Mouse (Mus musculus) C2C12 (cell line): ENCODE measurements at regions not wholly inside any gene's neighbourhood (a gene's known extent, or its start where the extent isn't known, plus 50 kb on each side); places are given as distances from the start of the nearest gene placed in this dataset.
A peak's percentile ranks its signal among the peaks of the same experiment; 100 is the strongest.
"Not testable (repeated sequence)": the region's sequence is repeated elsewhere in the genome, so short reads cannot be mapped to it uniquely, and the experiment has no call there.

Experiments used
- H3K27me3 ChIP-seq: one replicate; pipeline ENCODE4 v1.6.1; 2011; ENCODE audit not compliant: control insufficient read depth, insufficient read depth, insufficient read length
- H3K36me3 ChIP-seq: one replicate; pipeline ENCODE4 v1.6.1; 2011; ENCODE audit not compliant: control insufficient read depth, insufficient read depth
- H3K4me3 ChIP-seq: one replicate; pipeline ENCODE4 v1.5.1; 2011; ENCODE audit warnings: mild to moderate bottlenecking, control low read depth; ENCODE audit not compliant: poor library complexity, insufficient read depth, severe bottlenecking
- H3K79me2 ChIP-seq: one replicate; pipeline ENCODE4 v1.6.1; 2011; ENCODE audit not compliant: control insufficient read depth, insufficient read depth
- H3K79me3 ChIP-seq: one replicate; pipeline ENCODE4 v1.6.1; 2011; ENCODE audit warnings: low read depth, control low read depth
- H3ac ChIP-seq: one replicate; pipeline ENCODE3; 2011; ENCODE audit warnings: low read depth; ENCODE audit not compliant: control insufficient read depth, insufficient read length
- CEBPB ChIP-seq: IDR thresholded peaks from one replicate; pipeline ENCODE4 v1.6.1; 2011; ENCODE audit warnings: low read depth, mild to moderate bottlenecking, control low read depth, moderate library complexity
- CTCF ChIP-seq: IDR thresholded peaks from one replicate; pipeline ENCODE4 v1.5.1; 2011; ENCODE audit not compliant: control insufficient read depth, insufficient read depth, insufficient read length
- FOSL1 ChIP-seq: IDR thresholded peaks from one replicate; pipeline ENCODE4 v1.8.0; 2011; ENCODE audit warnings: mild to moderate bottlenecking, low read length; ENCODE audit not compliant: poor library complexity, insufficient read depth, severe bottlenecking
- MAX ChIP-seq: IDR thresholded peaks from one replicate; pipeline ENCODE4 v1.6.1; 2011; ENCODE audit warnings: mild to moderate bottlenecking, control low read depth
- MYOD1 ChIP-seq: IDR thresholded peaks from one replicate; pipeline ENCODE4 v1.6.1; 2011; ENCODE audit warnings: low read depth; ENCODE audit not compliant: control insufficient read depth, insufficient read length
- MYOG ChIP-seq: IDR thresholded peaks from one replicate; pipeline ENCODE4 v1.6.1; 2011; ENCODE audit not compliant: control insufficient read depth, insufficient read length; ENCODE audit errors: extremely low read depth
- USF1 ChIP-seq: IDR thresholded peaks from one replicate; pipeline ENCODE4 v1.6.1; 2011; ENCODE audit warnings: low read depth, mild to moderate bottlenecking, control low read depth, moderate library complexity

DNA sequence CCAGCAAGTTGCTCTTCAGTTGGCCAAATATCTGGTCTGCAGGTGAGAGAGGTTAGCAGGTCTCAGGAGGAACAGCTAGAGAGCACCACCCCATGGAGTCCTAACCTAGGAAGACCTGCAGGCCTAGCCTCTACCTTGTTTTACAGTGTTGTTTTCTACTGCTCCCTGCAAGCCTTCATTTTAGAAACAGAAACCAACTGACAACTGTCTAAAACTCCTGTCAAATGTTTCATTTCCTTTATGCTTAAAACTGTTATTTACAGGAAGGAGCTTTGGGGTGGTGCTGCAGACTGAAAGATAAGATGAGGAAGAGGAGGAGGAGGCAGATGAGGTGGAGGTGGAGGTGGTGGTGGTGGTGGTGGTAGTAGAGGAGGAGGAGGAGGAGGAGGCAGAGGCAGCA lies 96.6 kb upstream of the Selenop start:
- TF ChIP-seq CTCF (no peak), MYOG (no peak), MAX (no peak), CEBPB (no peak), USF1 (no peak), FOSL1 (no peak), MYOD1 (no peak)
- no peak overlapping the region for H3K4me3 ChIP-seq
- no peaks in the 10 kb centered on the region for H3K27me3 ChIP-seq

DNA sequence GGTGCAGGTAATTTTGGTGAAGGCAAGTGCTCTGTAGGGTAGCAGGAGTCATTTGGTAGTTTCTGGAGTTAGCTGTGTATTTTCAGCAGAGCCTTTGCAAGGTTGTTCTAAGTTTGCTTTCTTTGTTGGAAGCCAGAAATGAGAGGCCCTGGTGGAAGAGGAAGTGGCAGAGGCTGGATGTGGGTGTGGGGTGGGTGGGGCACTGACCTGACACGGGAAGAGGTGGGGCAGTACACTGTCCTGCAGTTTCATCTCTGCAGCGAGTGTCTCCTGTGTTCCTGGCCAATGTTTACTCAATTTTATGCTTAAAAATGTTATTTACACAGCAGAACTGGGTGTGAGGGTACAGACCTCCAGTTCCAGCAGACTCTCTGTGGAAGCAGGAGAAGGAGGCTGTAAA lies 94.3 kb upstream of the Selenop start:
- no peaks in the 10 kb centered on the region for H3K36me3 ChIP-seq
- TF ChIP-seq MYOG (no peak), MYOD1 (no peak), CTCF (no peak), MAX (no peak), FOSL1 (no peak), USF1 (no peak), CEBPB (no peak)
- H3K27me3 ChIP-seq = no peaks in the 10 kb centered on the region
- H3ac ChIP-seq = no peak overlapping the region
- no peak overlapping the region for H3K4me3 ChIP-seq
- no peaks in the 10 kb centered on the region for H3K79me3 ChIP-seq
- no peaks in the 10 kb centered on the region for H3K79me2 ChIP-seq

More for the DNA sequence above, 96.6 kb upstream of the Selenop start:
- Histone ChIP-seq H3ac (no peak overlapping the region), H3K36me3 (no peaks in the 10 kb centered on the region), H3K79me2 (no peaks in the 10 kb centered on the region), H3K79me3 (no peaks in the 10 kb centered on the region)

DNA sequence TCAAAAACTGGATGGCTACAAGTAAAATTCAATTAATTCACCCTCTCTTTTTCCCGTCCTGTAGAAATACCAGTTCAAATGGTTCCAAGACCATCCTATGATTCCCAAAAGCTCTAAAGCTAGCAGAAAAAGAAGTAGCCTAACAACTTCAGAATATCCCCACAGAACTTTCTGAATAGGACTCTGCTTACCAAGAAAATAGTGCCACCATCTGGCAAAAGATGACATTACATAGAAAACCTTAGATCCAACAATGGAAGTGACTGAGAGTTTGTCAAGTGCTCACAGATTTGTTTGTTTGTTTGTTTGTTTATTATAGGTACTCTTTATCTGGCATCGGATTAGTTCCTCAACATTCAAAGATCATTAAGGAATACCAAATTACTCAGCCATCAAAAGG lies 93.5 kb upstream of the Selenop start:
- Histone ChIP-seq H3K4me3 (no peak overlapping the region), H3K79me3 (no peaks in the 10 kb centered on the region), H3ac (no peak overlapping the region), H3K36me3 (no peaks in the 10 kb centered on the region), H3K79me2 (no peaks in the 10 kb centered on the region), H3K27me3 (no peaks in the 10 kb centered on the region)
- TF ChIP-seq MAX = no peak
- TF ChIP-seq FOSL1 = no peak
- TF ChIP-seq MYOG = no peak
- no peak for TF ChIP-seq USF1
- TF ChIP-seq MYOD1 = no peak
- TF ChIP-seq CEBPB = no peak
- no peak for TF ChIP-seq CTCF

DNA sequence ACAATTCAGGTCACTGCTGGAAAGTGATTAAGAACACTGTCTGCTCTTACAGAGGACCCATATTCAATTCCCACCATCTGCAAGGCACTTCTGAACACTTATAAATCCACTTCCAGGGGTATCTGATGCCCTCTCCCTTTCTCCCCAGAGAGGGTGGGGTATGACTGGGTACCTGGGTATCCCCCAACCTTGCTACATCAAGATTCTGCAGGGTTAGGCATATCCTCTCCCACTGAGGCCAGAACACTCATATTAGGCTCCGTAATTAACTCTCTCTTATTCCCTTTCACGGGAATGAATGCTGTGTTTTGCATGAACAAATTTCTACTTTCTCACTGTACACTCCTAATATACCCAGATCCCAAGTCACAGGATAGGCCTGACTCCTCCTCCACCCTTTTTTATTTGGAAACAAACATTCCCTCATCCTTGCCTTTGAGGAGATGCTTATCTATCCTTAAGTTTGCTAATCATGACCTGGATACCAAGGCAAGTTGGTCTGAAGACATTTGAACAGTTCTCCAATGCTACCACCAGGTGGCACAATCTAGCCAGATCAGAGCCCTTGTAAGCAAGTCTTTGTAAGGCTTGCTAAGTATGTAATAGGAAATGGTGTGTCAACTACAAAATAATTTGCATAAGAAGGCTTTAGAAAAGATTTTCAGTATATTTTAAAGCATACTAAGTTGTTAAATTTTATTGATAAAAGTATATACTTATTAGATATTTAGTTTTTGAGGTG lies 66.3 kb upstream of the Selenop start:
- TF ChIP-seq MYOD1 (no peak), CTCF (peak; percentile 31)
- Histone ChIP-seq H3K79me3 (no peaks in the 10 kb centered on the region), H3ac (no peak overlapping the region), H3K79me2 (no peaks in the 10 kb centered on the region), H3K4me3 (no peak overlapping the region), H3K27me3 (no peaks in the 10 kb centered on the region), H3K36me3 (no peaks in the 10 kb centered on the region)

GRCm38 (mm10) chr15:3205522-3205921 lies 62.8 kb upstream of the Selenop start:
- Histone ChIP-seq H3K27me3 (no peaks in the 10 kb centered on the region), H3ac (no peak overlapping the region), H3K36me3 (no peaks in the 10 kb centered on the region), H3K79me3 (no peaks in the 10 kb centered on the region), H3K4me3 (no peak overlapping the region), H3K79me2 (no peaks in the 10 kb centered on the region)
- no peak for TF ChIP-seq MYOG
- TF ChIP-seq MYOD1 = no peak
- no peak for TF ChIP-seq CTCF
- TF ChIP-seq MAX = no peak
- no peak for TF ChIP-seq CEBPB
- TF ChIP-seq USF1 = no peak
- no peak for TF ChIP-seq FOSL1

DNA sequence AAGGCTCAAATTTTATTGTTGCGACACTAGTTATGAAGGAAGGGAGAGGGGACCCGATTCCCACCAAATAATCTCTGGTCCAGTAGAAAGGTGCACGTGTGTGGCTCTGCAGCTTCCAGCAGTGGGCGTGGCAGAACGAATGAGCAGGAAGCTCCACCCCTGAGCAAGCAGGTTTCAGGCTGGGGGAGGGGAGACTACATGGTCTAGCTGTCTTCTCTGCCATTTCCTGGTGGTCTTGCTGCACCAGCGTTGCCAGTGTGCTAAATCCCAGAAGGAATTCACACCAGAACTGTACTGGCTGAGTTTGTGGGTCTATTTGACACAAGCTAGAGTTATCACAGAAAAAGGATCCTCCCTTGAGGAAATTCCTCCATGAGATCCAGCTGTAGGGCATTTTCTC lies 62.3 kb upstream of the Selenop start:
- H3ac ChIP-seq, H3K4me3 ChIP-seq, H3K79me3 ChIP-seq, H3K36me3 ChIP-seq, H3K79me2 ChIP-seq, H3K27me3 ChIP-seq: not testable (repeated sequence)
